Mouse (Mus musculus): ENCODE data around the gene Uevld. TPM values are rescaled to one million over a fixed set of nuclear protein-coding genes. Genes with fewer than 3 reads are reported as not detected.
A peak's percentile ranks its signal among the peaks of the same experiment; 100 is the strongest.
"Not testable (repeated sequence)": the region's sequence is repeated elsewhere in the genome, so short reads cannot be mapped to it uniquely, and the experiment has no call there.

Gene Uevld
- polyA plus RNA-seq, 1 experiment from 2014 or later, result 7.1 TPM

GRCm38 (mm10) chr7:46911250-46911649 is 47.1 kb downstream of the Uevld start:
- Histone ChIP-seq H3K27me3 (replicated peaks) (no peaks in the 10 kb centered on the region), H3K4me1 (peaks cover 4% of the 10 kb centered on the region; the same call in 1 of the 2 replicates), H3K9ac (no peak overlapping the region), H3K9me3 (replicated peaks) (no peaks in the 10 kb centered on the region), H3K4me2 (no peak overlapping the region), H3K27ac (no peak overlapping the region), H3K4me3 (no peak overlapping the region), H3K36me3 (peaks cover 82% of the 10 kb centered on the region)
- WGBS (ENCODE audit: insufficient replicate concordance), result 72% methylated on average over 3 of the region's 3 CpGs
- no peak for ATAC-seq

DNA sequence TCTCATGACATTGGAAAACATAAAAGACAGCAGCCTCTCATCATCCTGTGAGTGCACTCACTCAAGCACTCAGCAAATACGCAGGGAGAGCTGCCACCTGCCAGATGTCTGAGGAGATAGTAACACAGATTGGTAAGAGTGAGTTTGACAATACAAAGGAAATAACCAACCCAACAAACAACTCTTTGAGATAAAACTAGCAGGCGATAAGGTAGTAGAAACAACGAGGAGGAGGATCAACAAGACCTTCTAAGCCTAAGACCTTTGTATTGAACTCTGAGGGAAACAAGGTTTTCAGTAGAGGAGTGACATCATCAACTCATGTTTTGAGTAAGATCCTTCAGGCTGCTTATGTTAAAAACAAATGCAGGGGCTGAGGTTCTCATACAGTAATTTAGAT is 59.0 kb downstream of the Uevld start:
- Histone ChIP-seq H3K27ac (no peak overlapping the region), H3K4me2 (no peak overlapping the region), H3K9ac (no peak overlapping the region), H3K4me3 (no peak overlapping the region), H3K27me3 (replicated peaks) (no peaks in the 10 kb centered on the region), H3K36me3 (peaks cover 95% of the 10 kb centered on the region), H3K9me3 (replicated peaks) (no peaks in the 10 kb centered on the region), H3K4me1 (peaks cover 4% of the 10 kb centered on the region; the same call in 1 of the 2 replicates)
- no peak for ATAC-seq
- WGBS (ENCODE audit: insufficient replicate concordance), result 27% methylated on average over 3 of the region's 3 CpGs

DNA sequence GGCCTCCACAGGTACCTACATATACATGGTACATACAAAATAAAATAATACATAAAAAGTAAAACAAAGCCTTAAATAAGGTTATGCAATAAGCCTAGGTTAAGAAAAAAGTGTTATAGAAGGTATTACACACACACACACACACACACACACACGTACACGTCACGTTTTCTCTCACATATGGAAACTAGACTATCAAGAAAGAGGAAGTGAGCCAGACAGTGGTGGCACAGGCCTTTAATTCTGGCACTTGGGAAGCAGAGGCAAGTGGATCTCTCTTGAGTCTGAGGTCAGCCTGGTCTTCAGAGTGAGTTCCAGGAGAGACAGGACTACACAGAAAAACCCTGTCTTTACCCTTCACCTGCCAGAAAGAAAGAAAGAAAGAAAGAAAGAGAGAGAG is 62.8 kb downstream of the Uevld start:
- Histone ChIP-seq H3K27me3 (replicated peaks) (no peaks in the 10 kb centered on the region), H3K36me3 (peaks cover 95% of the 10 kb centered on the region), H3K27ac (no peak overlapping the region), H3K9ac (no peak overlapping the region), H3K4me2 (no peak overlapping the region), H3K4me1 (peaks cover 4% of the 10 kb centered on the region; the same call in 1 of the 2 replicates), H3K9me3 (replicated peaks) (no peaks in the 10 kb centered on the region), H3K4me3 (no peak overlapping the region)
- no peak for ATAC-seq
- 62% methylated on average over 3 of the region's 3 CpGs for WGBS (ENCODE audit: insufficient replicate concordance)

GRCm38 (mm10) chr7:46883304-46883703 is 75.0 kb downstream of the Uevld start:
- no peak overlapping the region for H3K27ac ChIP-seq
- no peak overlapping the region for H3K9ac ChIP-seq
- WGBS (ENCODE audit: insufficient replicate concordance), result 6% methylated on average over 3 of the region's 3 CpGs
- ATAC-seq, result peak; percentile 54
- peaks cover 22% of the 10 kb centered on the region for H3K4me1 ChIP-seq
- H3K9me3 ChIP-seq (replicated peaks), result no peaks in the 10 kb centered on the region
- no peak overlapping the region for H3K4me3 ChIP-seq
- H3K36me3 ChIP-seq, result peaks cover 39% of the 10 kb centered on the region
- no peaks in the 10 kb centered on the region for H3K27me3 ChIP-seq (replicated peaks)
- no peak overlapping the region for H3K4me2 ChIP-seq

DNA sequence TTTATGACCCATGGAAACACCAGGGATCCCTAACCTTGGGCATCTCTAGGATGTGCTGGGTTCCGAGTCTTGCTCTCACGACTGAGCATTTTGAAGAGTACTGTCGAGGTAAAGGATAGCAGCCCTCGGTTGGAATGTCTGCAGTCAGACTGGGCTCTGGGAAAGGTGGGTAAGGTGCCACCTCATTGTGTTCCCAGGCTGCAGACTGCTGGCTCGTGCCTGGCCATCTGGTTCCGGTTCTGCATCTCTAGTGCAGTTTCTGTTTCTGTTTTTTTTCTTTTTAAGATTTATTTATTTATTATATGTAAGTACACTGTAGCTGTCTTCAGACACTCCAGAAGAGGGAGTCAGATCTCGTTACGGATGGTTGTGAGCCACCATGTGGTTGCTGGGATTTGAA is 76.4 kb downstream of the Uevld start:
- not testable (repeated sequence) for H3K4me2 ChIP-seq; H3K9ac ChIP-seq; H3K9me3 ChIP-seq (replicated peaks); ATAC-seq; H3K4me3 ChIP-seq; H3K27me3 ChIP-seq (replicated peaks); H3K27ac ChIP-seq
- Histone ChIP-seq H3K36me3 (peaks cover 25% of the 10 kb centered on the region), H3K4me1 (peaks cover 35% of the 10 kb centered on the region)
- WGBS (ENCODE audit: insufficient replicate concordance), result 78% methylated on average over 8 of the region's 8 CpGs

- Histone ChIP-seq H3K4me2 (no peak overlapping the region), H3K9ac (no peak overlapping the region), H3K27me3 (replicated peaks) (no peaks in the 10 kb centered on the region), H3K9me3 (replicated peaks) (no peaks in the 10 kb centered on the region), H3K27ac (no peak overlapping the region), H3K4me1 (peaks cover 36% of the 10 kb centered on the region), H3K4me3 (no peak overlapping the region), H3K36me3 (peaks cover 16% of the 10 kb centered on the region)
- no peak for ATAC-seq
- 50% methylated on average over 2 of the region's 2 CpGs for WGBS (ENCODE audit: insufficient replicate concordance)
Observed at GRCm38 (mm10) chr7:46880992-46881391, 77.3 kb downstream of the Uevld start.

- ATAC-seq, result no peak
- Histone ChIP-seq H3K4me1 (peaks cover 36% of the 10 kb centered on the region), H3K9ac (no peak overlapping the region), H3K4me2 (no peak overlapping the region), H3K36me3 (peaks cover 4% of the 10 kb centered on the region), H3K4me3 (no peak overlapping the region), H3K9me3 (replicated peaks) (no peaks in the 10 kb centered on the region), H3K27ac (no peak overlapping the region), H3K27me3 (replicated peaks) (no peaks in the 10 kb centered on the region)
- 82% methylated on average over 5 of the region's 5 CpGs for WGBS (ENCODE audit: insufficient replicate concordance)
Observed at GRCm38 (mm10) chr7:46879851-46880250, 78.5 kb downstream of the Uevld start.

- Histone ChIP-seq H3K9ac (no peak overlapping the region), H3K4me1 (peaks cover 17% of the 10 kb centered on the region), H3K36me3 (no peaks in the 10 kb centered on the region), H3K27ac (no peak overlapping the region), H3K27me3 (replicated peaks) (no peaks in the 10 kb centered on the region), H3K4me3 (no peak overlapping the region), H3K4me2 (no peak overlapping the region), H3K9me3 (replicated peaks) (no peaks in the 10 kb centered on the region)
- WGBS (ENCODE audit: insufficient replicate concordance), result 20% methylated on average over 6 of the region's 6 CpGs
- no peak for ATAC-seq
Observed at GRCm38 (mm10) chr7:46877255-46877654, 81.1 kb downstream of the Uevld start.

GRCm38 (mm10) chr7:46876841-46877240 is 81.5 kb downstream of the Uevld start:
- Histone ChIP-seq H3K4me2 (no peak overlapping the region), H3K4me1 (peaks cover 16% of the 10 kb centered on the region), H3K4me3 (no peak overlapping the region), H3K9ac (no peak overlapping the region), H3K9me3 (replicated peaks) (no peaks in the 10 kb centered on the region), H3K27ac (no peak overlapping the region), H3K27me3 (replicated peaks) (no peaks in the 10 kb centered on the region), H3K36me3 (no peaks in the 10 kb centered on the region)
- ATAC-seq, result 0 out of 2 replicates have a peak, but pooled peaks have one; percentile 17
- WGBS (ENCODE audit: insufficient replicate concordance), result 43% methylated on average over 4 of the region's 4 CpGs

Other genes starting within 250 kb of the Uevld start
- gene Saal1, start 247.8 kb downstream of the Uevld start, polyA plus RNA-seq (2016; fragmentation: Nextera tagmentation; extraction: Ambion mirVana), result 21.0 and 21.5 TPM in 2 replicates
- gene Saa3, start 242.8 kb downstream of the Uevld start, polyA plus RNA-seq (2016; fragmentation: Nextera tagmentation; extraction: Ambion mirVana), result 0.35 and 1.1 TPM in 2 replicates
- gene Saa4, start 225.9 kb downstream of the Uevld start, polyA plus RNA-seq (2016; fragmentation: Nextera tagmentation; extraction: Ambion mirVana), result 1.6 and 2.2 TPM in 2 replicates
- 0.23 and 0.39 TPM in 2 replicates for gene Saa1, start 215.5 kb downstream of the Uevld start, polyA plus RNA-seq (2016; fragmentation: Nextera tagmentation; extraction: Ambion mirVana)
- gene Saa2, start 206.7 kb downstream of the Uevld start, polyA plus RNA-seq (2016; fragmentation: Nextera tagmentation; extraction: Ambion mirVana), result not detected in 2 replicates
- 9.7 and 10.7 TPM in 2 replicates for gene Hps5, start 162.5 kb downstream of the Uevld start, polyA plus RNA-seq (2016; fragmentation: Nextera tagmentation; extraction: Ambion mirVana)
- 56.4 and 59.0 TPM in 2 replicates for gene Gtf2h1, start 162.4 kb downstream of the Uevld start, polyA plus RNA-seq (2016; fragmentation: Nextera tagmentation; extraction: Ambion mirVana)
- 1,680 and 1,789 TPM in 2 replicates for gene Ldha, start 117.1 kb downstream of the Uevld start, polyA plus RNA-seq (2016; fragmentation: Nextera tagmentation; extraction: Ambion mirVana)
- gene Ldhc, start 97.3 kb downstream of the Uevld start, polyA plus RNA-seq (2016; fragmentation: Nextera tagmentation; extraction: Ambion mirVana), result 0.15 and 0.22 TPM in 2 replicates
- gene Tsg101, start 38.6 kb downstream of the Uevld start, polyA plus RNA-seq (2016; fragmentation: Nextera tagmentation; extraction: Ambion mirVana), result 84.7 and 87.5 TPM in 2 replicates
- gene Gm9999, start 25.1 kb upstream of the Uevld start, polyA plus RNA-seq (2016; fragmentation: Nextera tagmentation; extraction: Ambion mirVana), result not detected in 2 replicates
- 16.8 and 17.7 TPM in 2 replicates for gene Spty2d1, start 49.9 kb upstream of the Uevld start, polyA plus RNA-seq (2016; fragmentation: Nextera tagmentation; extraction: Ambion mirVana)
- 20.2 and 20.3 TPM in 2 replicates for gene Tmem86a, start 92.1 kb upstream of the Uevld start, polyA plus RNA-seq (2016; fragmentation: Nextera tagmentation; extraction: Ambion mirVana)
- gene Ptpn5, start 175.2 kb upstream of the Uevld start, polyA plus RNA-seq (2016; fragmentation: Nextera tagmentation; extraction: Ambion mirVana), result 0.23 TPM in 1 of 2 replicates, not detected in the other
- not detected in 2 replicates for gene Mrgpra6, start 246.4 kb upstream of the Uevld start, polyA plus RNA-seq (2016; fragmentation: Nextera tagmentation; extraction: Ambion mirVana)